In genomic region chr6:108401412-108401955, GRCm38 (mm10) we compare ENCODE assay signal across 16 mouse cellular contexts.
A peak's percentile ranks its signal among the peaks of the same experiment; 100 is the strongest.
DNase-seq lines count a peak whose midpoint lies in the region; ATAC-seq and TF ChIP-seq lines count a peak whose summit lies in the region.
"Had no signal": no experiment of that assay in that cellular context is flagged by ENCODE, and none has a peak within 500 bp of the region (broad histone marks: within the 10 kb centered on the region; RNA-seq: fewer than 3 reads in every experiment).

No protein-coding gene starts in this region.

- no peaks in the 10 kb centered on the region for H3K27me3 ChIP-seq in intestine, postnatal 0 days (replicated peaks; ENCODE audit: control insufficient read depth, insufficient read depth, low read length)
- H3K27me3 ChIP-seq in intestine, embryonic 15.5 days (replicated peaks) = no peaks in the 10 kb centered on the region
- H3K27me3 ChIP-seq in midbrain, postnatal 0 days (ENCODE audit: insufficient read depth, low read length) = no peaks in the 10 kb centered on the region
- no peaks in the 10 kb centered on the region for H3K27me3 ChIP-seq in midbrain, embryonic 15.5 days (replicated peaks)
- H3K27me3 ChIP-seq: forebrain, embryonic 15.5 days; Patski had no signal

- DNase-seq in midbrain, postnatal 0 days (ENCODE audit: low spot score) = peak; percentile 52
- DNase-seq in urinary bladder, adult 2 months (ENCODE audit: low spot score) = no peak
- DNase-seq in cerebellum, postnatal 25 days = no peak
- DNase-seq: adrenal gland, postnatal 14 days; cerebellum, adult 2 months; heart, postnatal 14 days; kidney, adult 11 months; right cerebral cortex, postnatal 14 days; thymus, postnatal 36 days had no signal

- TF ChIP-seq CTCF in intestine, postnatal 0 days (IDR thresholded peaks at IDR 0.05; ENCODE audit: low read depth) = peak; percentile 67
- peak; percentile 84 for TF ChIP-seq CTCF in midbrain, postnatal 0 days (IDR thresholded peaks at IDR 0.05)
- TF ChIP-seq CTCF in cortical plate, adult 2 months (IDR thresholded peaks at IDR 0.05; ENCODE audit: extremely low read depth, insufficient read depth, low read length) = peak; percentile 15; the same call in 1 of the 2 replicates

- H3K9me3 ChIP-seq in intestine, postnatal 0 days (ENCODE audit: control insufficient read depth) = no peaks in the 10 kb centered on the region
- H3K9me3 ChIP-seq in intestine, embryonic 15.5 days = no peaks in the 10 kb centered on the region
- H3K9me3 ChIP-seq in midbrain, postnatal 0 days (ENCODE audit: low read length) = no peaks in the 10 kb centered on the region
- no peaks in the 10 kb centered on the region for H3K9me3 ChIP-seq in midbrain, embryonic 15.5 days
- H3K9me3 ChIP-seq: forebrain, embryonic 15.5 days had no signal

- no peaks in the 10 kb centered on the region for H3K4me1 ChIP-seq in intestine, postnatal 0 days (replicated peaks; ENCODE audit: control insufficient read depth, insufficient read depth, low read length)
- H3K4me1 ChIP-seq in intestine, embryonic 15.5 days (replicated peaks) = no peaks in the 10 kb centered on the region
- no peaks in the 10 kb centered on the region for H3K4me1 ChIP-seq in midbrain, postnatal 0 days (ENCODE audit: insufficient read depth, low read length)
- no peaks in the 10 kb centered on the region for H3K4me1 ChIP-seq in midbrain, embryonic 15.5 days
- H3K4me1 ChIP-seq in cortical plate, adult 2 months (ENCODE audit: control insufficient read depth, insufficient read depth, low read length) = no peaks in the 10 kb centered on the region
- H3K4me1 ChIP-seq: forebrain, embryonic 15.5 days had no signal

- H3K4me3 ChIP-seq in intestine, postnatal 0 days (ENCODE audit: low read depth, low read length) = no peak overlapping the region
- H3K4me3 ChIP-seq in intestine, embryonic 15.5 days (replicated peaks) = no peak overlapping the region
- H3K4me3 ChIP-seq in midbrain, postnatal 0 days (ENCODE audit: low read depth, low read length) = no peak overlapping the region
- no peak overlapping the region for H3K4me3 ChIP-seq in midbrain, embryonic 15.5 days
- no peak overlapping the region for H3K4me3 ChIP-seq in cortical plate, adult 2 months (ENCODE audit: insufficient read depth, low read length)
- H3K4me3 ChIP-seq: forebrain, embryonic 15.5 days had no signal

- H3K36me3 ChIP-seq in intestine, postnatal 0 days (ENCODE audit: control insufficient read depth, insufficient read depth) = peaks cover 35% of the 10 kb centered on the region; the same call in 1 of the 2 replicates
- peaks cover 10% of the 10 kb centered on the region; the same call in 1 of the 2 replicates for H3K36me3 ChIP-seq in intestine, embryonic 15.5 days
- no peaks in the 10 kb centered on the region for H3K36me3 ChIP-seq in midbrain, postnatal 0 days (ENCODE audit: insufficient read depth, low read length)
- H3K36me3 ChIP-seq in midbrain, embryonic 15.5 days (replicated peaks) = no peaks in the 10 kb centered on the region

- 88% methylated on average over 10 of the region's 10 CpGs for WGBS in intestine, postnatal 0 days
- 91% methylated on average over 10 of the region's 10 CpGs for WGBS in intestine, embryonic 15.5 days
- 92% methylated on average over 10 of the region's 10 CpGs for WGBS in midbrain, postnatal 0 days
- WGBS in midbrain, embryonic 15.5 days = 94% methylated on average over 10 of the region's 10 CpGs

- TF ChIP-seq POLR2A in cortical plate, adult 2 months (IDR thresholded peaks at IDR 0.05; ENCODE audit: extremely low read depth, insufficient read depth, low read length) = no peak

- H3K27ac ChIP-seq in intestine, postnatal 0 days (ENCODE audit: low read depth, low read length) = no peak overlapping the region
- no peak overlapping the region for H3K27ac ChIP-seq in intestine, embryonic 15.5 days
- no peak overlapping the region for H3K27ac ChIP-seq in midbrain, postnatal 0 days (ENCODE audit: low read depth, low read length)
- no peak overlapping the region for H3K27ac ChIP-seq in midbrain, embryonic 15.5 days
- no peak overlapping the region for H3K27ac ChIP-seq in cortical plate, adult 2 months (ENCODE audit: insufficient read depth, low read length)
- H3K27ac ChIP-seq: forebrain, embryonic 15.5 days had no signal

- no peak for ATAC-seq in intestine, postnatal 0 days
- ATAC-seq in intestine, embryonic 15.5 days = no peak
- ATAC-seq in midbrain, postnatal 0 days (ENCODE audit: low FRiP score) = no peak
- no peak for ATAC-seq in midbrain, embryonic 15.5 days (replicated peaks)
- ATAC-seq: forebrain, embryonic 15.5 days; midbrain, embryonic 16.5 days; Patski had no signal

- no peak overlapping the region for H3K4me2 ChIP-seq in intestine, postnatal 0 days (replicated peaks; ENCODE audit: low read depth)
- H3K4me2 ChIP-seq in intestine, embryonic 15.5 days (replicated peaks) = no peak overlapping the region
- H3K4me2 ChIP-seq in midbrain, postnatal 0 days (ENCODE audit: low read depth, low read length, poor library complexity, severe bottlenecking) = no peak overlapping the region
- no peak overlapping the region for H3K4me2 ChIP-seq in midbrain, embryonic 15.5 days
- H3K4me2 ChIP-seq: forebrain, embryonic 15.5 days had no signal

- H3K9ac ChIP-seq in intestine, postnatal 0 days (ENCODE audit: low read depth, low read length) = no peak overlapping the region
- H3K9ac ChIP-seq in intestine, embryonic 15.5 days = no peak overlapping the region
- H3K9ac ChIP-seq in midbrain, postnatal 0 days (replicated peaks; ENCODE audit: low read length, poor library complexity, severe bottlenecking) = no peak overlapping the region
- H3K9ac ChIP-seq in midbrain, embryonic 15.5 days = no peak overlapping the region
- H3K9ac ChIP-seq: forebrain, embryonic 15.5 days had no signal

Comparison
In these comparisons a context has a peak if more than half of its experiments do, and no peak if none do; other contexts are left out.
1. CTCF ChIP-seq: peak in every context shown above with its lines; median percentile 84 in midbrain, postnatal 0 days; 67 in intestine, postnatal 0 days; 15 in cortical plate, adult 2 months.